Mouse (Mus musculus) Patski (cell line): ENCODE results near the gene Bcl10. TPM values are rescaled to one million over a fixed set of nuclear protein-coding genes. Genes with fewer than 3 reads are reported as not detected.

Experiments used
- ATAC-seq: fragments of 100-300 bp; one replicate; pipeline ENCODE4 v1.8.0; 2021
- CTCF ChIA-PET: fragments of 350-600 bp; sonication (Branson Sonifier 250); formaldehyde crosslinking; loops from one replicate; lab custom pipeline; 2022; ENCODE audit warnings: inconsistent platforms; lab: Charles Lee
- POLR2A ChIA-PET: fragments of 350-600 bp; sonication (Branson Sonifier 250); formaldehyde crosslinking; loops from one replicate; lab custom pipeline; 2022; ENCODE audit warnings: antibody characterized with exemption, inconsistent platforms; lab: Charles Lee
- DNase-seq: peaks from one replicate; pipeline ENCODE4 v3.0.0-alpha.2; 2011; ENCODE audit warnings: low read depth, low spot score
- H3K27me3 ChIP-seq: fragments of 371-371 bp; one replicate; pipeline ENCODE4 v1.5.1; 2021
- CTCF ChIP-seq: fragments of 100-300 bp; IDR thresholded peaks from one replicate; pipeline ENCODE4 v1.5.1; 2021
- in situ Hi-C: fragments of 300-500 bp; cut with MboI; formaldehyde crosslinking; loops from 3 replicates; pipeline ENCODE4 v1.11.1; 2018; ENCODE audit warnings: low pct_unique_long_range_greater_than_20kb, mixed read lengths
- polyA plus RNA-seq: library from polyadenylated mRNA; unstranded; gene quantifications from one replicate; pipeline ENCODE4 v1.2.3, GENCODE M21; 2021

Bcl10 gene
- polyA plus RNA-seq, 1 experiment from 2014 or later, result 51.4 TPM

- DNase-seq, result peak; percentile 83
- no peaks in the 10 kb centered on the region for H3K27me3 ChIP-seq
- ChIA-PET POLR2A (interaction anchor here (0.6 to 2.9 kb wide), 7 partner anchors 9 to 1318 kb away, joined by 3 to 19 read pairs (median 4); partner anchors contain the start of gene Ddah1), CTCF (interaction anchor here (1.5 to 2.7 kb wide), 3 partner anchors 8 to 28 kb away, joined by 3 to 12 read pairs (median 5); no protein-coding TSS in a partner anchor)
- TF ChIP-seq CTCF, result no peak
- ATAC-seq, result peak; percentile 51
- in situ Hi-C loops, result loop anchor here (5.0 kb wide), 1 partner anchor 124 kb away; no protein-coding TSS in a partner anchor
Observed at GRCm38 (mm10) chr3:145885851-145886464, 36.6 kb upstream of the Bcl10 start.

- ChIA-PET POLR2A (interaction anchor here (0.9 to 2.9 kb wide), 6 partner anchors 12 to 242 kb away, joined by 3 to 19 read pairs (median 5); partner anchors contain the start of genes Ccn1 and Ddah1), CTCF (interaction anchor here (0.8 to 2.1 kb wide), 7 partner anchors 9 to 273 kb away, joined by 3 to 7 read pairs (median 5); no protein-coding TSS in a partner anchor)
- DNase-seq (peak; percentile 76), ATAC-seq (peak; percentile 27)
- TF ChIP-seq CTCF, result no peak
- H3K27me3 ChIP-seq, result no peaks in the 10 kb centered on the region
- in situ Hi-C loops, result loop anchor here (5.0 kb wide), 1 partner anchor 125 kb away; no protein-coding TSS in a partner anchor
Observed at GRCm38 (mm10) chr3:145887430-145887971, 35.1 kb upstream of the Bcl10 start.

- TF ChIP-seq CTCF, result no peak
- in situ Hi-C loops, result no loop called here
- DNase-seq, result no peak
- no peak for ATAC-seq
- CTCF ChIA-PET, result interaction anchor here (0.9 to 1.7 kb wide), 4 partner anchors 9 to 311 kb away, joined by 3 to 6 read pairs (median 4); no protein-coding TSS in a partner anchor
- POLR2A ChIA-PET, result interaction anchor here (1.0 kb wide), 1 partner anchor 13 kb away, joined by 3 read pairs; no protein-coding TSS in a partner anchor
- no peaks in the 10 kb centered on the region for H3K27me3 ChIP-seq
Observed at GRCm38 (mm10) chr3:145890346-145891132, 32.1 kb upstream of the Bcl10 start.

GRCm38 (mm10) chr3:145892451-145892850, 30.2 kb upstream of the Bcl10 start:
- in situ Hi-C loops, result no loop called here
- H3K27me3 ChIP-seq, result no peaks in the 10 kb centered on the region
- CTCF ChIA-PET, result interaction anchor here (0.9 to 1.7 kb wide), 3 partner anchors 12 to 34 kb away, joined by 3 to 6 read pairs (median 3); no protein-coding TSS in a partner anchor
- DNase-seq, result peak; percentile 77
- POLR2A ChIA-PET, result interaction anchor here (0.6 to 0.7 kb wide), 2 partner anchors 276 to 302 kb away, joined by 3 read pairs; no protein-coding TSS in a partner anchor
- no peak for TF ChIP-seq CTCF
- peak; percentile 76 for ATAC-seq

GRCm38 (mm10) chr3:145894131-145894530, 28.5 kb upstream of the Bcl10 start:
- H3K27me3 ChIP-seq, result no peaks in the 10 kb centered on the region
- in situ Hi-C loops, result no loop called here
- DNase-seq (no peak), ATAC-seq (no peak)
- TF ChIP-seq CTCF, result no peak
- CTCF ChIA-PET, result interaction anchor here (0.9 to 1.2 kb wide), 2 partner anchors 16 to 39 kb away, joined by 3 read pairs; no protein-coding TSS in a partner anchor
- POLR2A ChIA-PET, result interaction anchor here (1.3 to 1.5 kb wide), 2 partner anchors 10 to 209 kb away, joined by 3 to 5 read pairs; no protein-coding TSS in a partner anchor

GRCm38 (mm10) chr3:145897749-145898148, 24.9 kb upstream of the Bcl10 start:
- ATAC-seq (no peak), DNase-seq (no peak)
- POLR2A ChIA-PET, result interaction anchor here (0.8 to 1.0 kb wide), 2 partner anchors 139 to 248 kb away, joined by 3 to 4 read pairs; no protein-coding TSS in a partner anchor
- CTCF ChIA-PET, result interaction anchor here (1.2 to 3.1 kb wide), 3 partner anchors 13 to 129 kb away, joined by 3 to 12 read pairs (median 4); no protein-coding TSS in a partner anchor
- TF ChIP-seq CTCF, result no peak
- H3K27me3 ChIP-seq, result no peaks in the 10 kb centered on the region
- in situ Hi-C loops, result no loop called here

GRCm38 (mm10) chr3:145899832-145900231, 22.8 kb upstream of the Bcl10 start:
- CTCF ChIA-PET, result interaction anchor here (0.7 to 3.1 kb wide), 7 partner anchors 9 to 251 kb away, joined by 3 to 12 read pairs (median 3); partner anchors contain the start of gene Ccn1
- POLR2A ChIA-PET, result interaction anchor here (0.6 to 1.6 kb wide), 7 partner anchors 12 to 253 kb away, joined by 3 to 6 read pairs (median 3); no protein-coding TSS in a partner anchor
- ATAC-seq, result peak; percentile 41
- DNase-seq, result no peak
- H3K27me3 ChIP-seq, result no peaks in the 10 kb centered on the region
- no peak for TF ChIP-seq CTCF
- in situ Hi-C loops, result loop anchor here (5.0 kb wide), 3 partner anchors 248 to 493 kb away; no protein-coding TSS in a partner anchor

GRCm38 (mm10) chr3:145903530-145903929, 19.1 kb upstream of the Bcl10 start:
- ChIA-PET CTCF (interaction anchor here (1.0 to 1.9 kb wide), 7 partner anchors 19 to 494 kb away, joined by 3 to 5 read pairs (median 4); partner anchors contain the start of gene Bcl10), POLR2A (interaction anchor here (0.7 to 1.2 kb wide), 3 partner anchors 16 to 736 kb away, joined by 3 to 4 read pairs (median 3); no protein-coding TSS in a partner anchor)
- DNase-seq, result no peak
- ATAC-seq, result no peak
- TF ChIP-seq CTCF, result no peak
- in situ Hi-C loops, result loop anchor here (5.0 kb wide), 3 partner anchors 251 to 496 kb away; no protein-coding TSS in a partner anchor
- H3K27me3 ChIP-seq, result no peaks in the 10 kb centered on the region
